Mouse (Mus musculus): ENCODE measurements at regions not wholly inside any gene's neighbourhood (a gene's known extent, or its start where the extent isn't known, plus 50 kb on each side); places are given as distances from the start of the nearest gene placed in this dataset.

- TF ChIP-seq CTCF (IDR thresholded peaks at IDR 0.05) (peak; percentile 18; the same call in 1 of the 2 replicates), EP300 (IDR thresholded peaks at IDR 0.05) (no peak)
Observed at GRCm38 (mm10) chr4:106054324-106054723, 261.7 kb upstream of the Usp24 start.
